Mouse (Mus musculus): ENCODE measurements around the gene Cldn7.
"Not testable (repeated sequence)": the region's sequence is repeated elsewhere in the genome, so short reads cannot be mapped to it uniquely, and the experiment has no call there.

Gene Cldn7

DNA sequence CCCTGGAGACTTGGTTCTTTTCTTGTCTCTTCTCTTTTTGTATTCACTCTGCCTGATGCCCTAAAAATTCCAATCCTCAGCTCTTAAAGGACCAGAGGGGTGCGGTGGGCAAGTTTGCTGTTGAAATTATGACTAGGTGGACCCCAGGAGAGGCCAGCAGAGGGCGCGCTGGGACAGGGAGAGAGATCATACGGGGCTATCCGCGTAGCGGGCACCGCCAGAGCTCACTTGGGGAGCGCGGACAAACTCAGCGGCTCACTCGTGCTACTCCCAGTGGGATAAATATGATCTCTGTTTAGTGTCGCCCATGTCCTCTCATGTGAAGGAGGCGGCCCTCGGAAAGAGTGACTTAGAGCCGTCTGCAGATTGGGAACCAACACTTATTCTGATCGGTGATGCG, 30.4 kb upstream of the Cldn7 start:
- peak; percentile 96 to 99 for DNase-seq

DNA sequence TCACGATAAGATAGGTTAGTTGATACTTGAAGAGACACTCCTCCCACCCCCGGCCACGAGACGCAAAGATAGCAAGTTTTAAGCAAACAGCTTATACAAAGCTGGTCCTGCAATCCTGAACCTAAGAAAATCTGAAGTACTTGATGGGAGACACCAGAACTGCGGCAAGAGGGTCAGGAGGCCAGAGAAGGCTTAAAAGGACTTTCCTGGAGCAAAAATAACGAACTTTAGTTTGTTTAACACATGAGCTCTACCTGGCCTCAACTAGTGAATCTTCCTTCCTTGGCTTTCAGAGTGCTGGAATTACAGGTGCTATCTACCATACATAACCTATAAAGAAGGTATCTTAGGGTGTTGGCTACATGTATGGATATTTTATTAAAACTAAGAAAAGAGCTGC, 29.9 kb upstream of the Cldn7 start:
- no peak for DNase-seq

DNA sequence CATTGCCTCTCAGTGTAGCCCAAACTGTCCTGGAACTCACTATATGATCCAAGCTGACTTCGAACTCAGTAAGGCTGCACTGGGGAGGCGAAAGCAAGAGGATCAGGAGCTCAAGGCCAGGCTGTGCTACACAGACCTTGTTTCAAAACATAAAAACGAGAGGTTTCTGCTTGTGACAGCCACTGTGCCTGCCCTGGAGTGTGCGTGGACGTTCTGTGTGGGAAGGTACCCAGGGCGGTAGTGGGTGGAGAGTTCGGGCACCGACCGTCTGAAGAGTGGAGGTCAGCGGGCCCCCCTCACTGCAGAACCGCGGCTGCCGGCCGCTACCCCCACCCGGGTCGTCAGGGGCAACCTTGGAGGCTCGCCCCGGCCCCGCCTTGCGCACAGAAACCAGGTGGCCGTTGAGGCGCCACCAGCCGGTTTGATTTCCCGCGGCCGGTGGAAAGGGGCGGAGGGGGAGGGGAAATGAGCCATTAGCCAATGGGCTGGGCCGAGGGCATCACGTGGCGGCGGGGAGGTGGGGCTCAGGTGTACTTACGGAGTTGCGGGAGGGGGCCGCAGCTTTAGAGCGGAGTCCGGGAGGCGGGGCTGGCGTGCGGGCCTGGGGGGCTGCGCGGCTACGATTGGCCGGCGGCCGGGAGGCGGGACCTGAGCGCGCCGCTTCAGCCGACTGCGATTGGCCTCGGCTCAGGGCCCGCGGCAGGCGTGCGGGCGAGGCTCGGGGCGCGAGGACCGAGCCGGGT, 29.3 kb upstream of the Cldn7 start, which contains the start of gene Ybx2:
Gene Ybx2 (plus strand): TSS at position 660 of the 743 bp plus-strand sequence.
- DNase-seq, result peak; percentile 98 to 99

DNA sequence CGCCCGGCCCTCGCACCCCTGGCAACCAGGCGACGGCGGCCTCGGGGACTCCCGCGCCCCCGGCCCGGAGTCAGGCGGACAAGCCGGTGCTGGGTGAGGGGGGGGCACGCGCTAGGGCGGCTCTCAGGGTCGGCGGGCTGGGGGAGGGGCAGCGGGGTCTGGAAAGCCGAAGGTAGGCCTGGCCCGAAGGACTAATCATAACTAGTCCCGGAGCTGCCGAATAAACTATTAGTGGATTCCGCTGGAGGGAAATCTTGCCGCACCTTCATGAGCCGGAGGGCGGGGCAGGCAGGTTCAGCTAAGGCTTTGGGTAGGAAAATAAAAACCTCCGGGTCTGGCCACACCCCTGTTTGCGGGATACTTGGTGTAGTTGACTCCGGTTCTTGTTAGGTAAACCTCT, 28.4 kb upstream of the Cldn7 start:
- DNase-seq, result peak; percentile 48 to 70

DNA sequence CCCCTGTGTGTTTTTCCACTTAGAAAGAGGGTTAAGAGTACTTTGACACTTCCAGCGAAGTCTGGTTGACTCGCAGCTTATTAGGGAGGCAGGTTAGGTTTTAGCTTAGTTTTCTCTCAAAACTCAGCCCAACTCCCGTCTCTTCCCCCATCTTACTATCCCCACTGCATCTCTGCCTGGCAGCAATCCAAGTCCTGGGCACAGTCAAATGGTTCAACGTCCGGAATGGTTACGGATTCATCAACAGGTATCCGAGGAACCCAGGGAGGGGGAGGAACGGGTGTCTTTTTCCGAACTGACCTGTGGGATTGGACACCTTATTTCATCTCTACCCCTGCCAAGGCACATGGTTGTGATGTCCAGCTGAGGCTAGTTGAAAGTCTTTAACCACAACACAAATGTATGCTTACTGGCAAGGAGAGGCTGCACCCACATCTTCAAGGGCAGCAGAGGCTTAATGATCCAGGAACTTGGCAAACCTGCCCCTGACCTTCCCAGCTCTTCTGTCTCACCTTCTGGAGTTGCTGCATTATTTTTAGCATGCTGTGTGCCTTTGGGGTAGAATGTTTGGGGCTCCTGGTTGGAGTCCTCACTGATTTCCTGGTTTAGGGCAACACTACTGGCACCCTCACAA, 27.7 kb upstream of the Cldn7 start:
- peak in 1 of 2 experiments; percentile 64 for DNase-seq

DNA sequence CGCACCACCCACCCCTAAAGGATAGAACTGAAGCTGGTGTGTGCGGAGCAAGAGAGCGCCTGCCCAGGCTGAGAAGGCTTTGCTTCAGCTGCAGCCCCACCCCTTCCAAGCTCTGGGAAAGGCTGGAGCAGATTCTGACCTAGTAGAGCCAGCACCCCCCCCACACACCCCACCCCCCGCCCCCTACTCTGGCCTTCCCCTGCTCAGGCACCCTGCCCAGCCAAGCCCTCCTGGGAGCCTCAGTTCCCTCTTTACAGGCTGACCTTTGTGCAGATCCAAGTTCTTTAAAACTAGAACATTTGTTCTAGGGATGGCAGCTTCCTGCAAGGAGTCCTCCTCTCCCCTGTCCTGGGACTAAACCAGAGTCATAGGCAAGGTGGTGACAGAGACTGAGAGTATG, 27.2 kb upstream of the Cldn7 start:
- DNase-seq, result no peak

DNA sequence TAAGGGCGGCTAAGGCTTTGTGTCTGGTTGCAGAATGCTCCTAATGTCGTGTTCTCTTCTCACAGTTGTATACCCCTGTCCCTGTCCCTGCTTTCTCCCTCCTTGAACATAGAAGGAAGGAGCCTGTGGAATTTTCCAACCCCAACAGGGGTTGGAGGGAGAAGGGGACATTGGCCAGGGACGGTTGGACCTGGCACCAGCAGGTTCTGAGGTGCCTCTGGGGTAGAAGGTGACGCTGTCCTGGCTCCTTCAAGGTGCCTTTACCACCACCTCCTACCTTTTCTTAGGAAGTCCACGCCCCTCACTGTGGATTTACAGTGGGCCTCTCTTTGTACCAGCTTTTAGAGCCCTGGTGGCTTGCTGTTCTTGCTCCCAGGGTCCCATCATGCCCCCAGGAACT, 26.7 kb upstream of the Cldn7 start:
- DNase-seq, result no peak

DNA sequence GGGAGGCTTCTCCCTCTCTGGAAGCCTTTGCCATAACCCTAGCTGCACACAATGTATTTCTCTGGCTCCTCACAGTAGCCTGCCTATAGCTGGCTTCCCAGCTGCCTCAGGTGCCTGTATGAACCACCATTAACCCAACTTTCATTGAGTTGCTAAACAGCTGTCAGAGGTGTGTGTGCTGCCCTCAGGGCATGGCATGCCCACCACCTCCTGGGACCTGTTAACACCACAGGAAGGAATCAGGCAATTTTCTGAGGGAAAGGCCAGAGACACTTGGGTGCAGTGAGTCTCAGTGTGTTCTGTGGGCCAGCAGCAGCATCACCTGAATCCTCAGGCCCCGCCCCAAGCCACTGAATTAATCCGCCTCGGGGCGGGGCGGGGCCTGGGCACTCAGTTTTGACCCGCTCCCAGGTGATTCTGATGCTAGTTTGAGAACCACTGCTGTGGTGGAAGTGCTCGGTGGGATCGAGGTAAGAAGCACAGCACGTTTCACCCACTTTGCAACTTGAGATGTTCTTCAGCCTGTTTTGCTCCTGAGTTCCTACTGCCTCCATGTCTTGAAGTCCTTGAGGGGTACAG, 26.1 kb upstream of the Cldn7 start:
- DNase-seq, result no peak

DNA sequence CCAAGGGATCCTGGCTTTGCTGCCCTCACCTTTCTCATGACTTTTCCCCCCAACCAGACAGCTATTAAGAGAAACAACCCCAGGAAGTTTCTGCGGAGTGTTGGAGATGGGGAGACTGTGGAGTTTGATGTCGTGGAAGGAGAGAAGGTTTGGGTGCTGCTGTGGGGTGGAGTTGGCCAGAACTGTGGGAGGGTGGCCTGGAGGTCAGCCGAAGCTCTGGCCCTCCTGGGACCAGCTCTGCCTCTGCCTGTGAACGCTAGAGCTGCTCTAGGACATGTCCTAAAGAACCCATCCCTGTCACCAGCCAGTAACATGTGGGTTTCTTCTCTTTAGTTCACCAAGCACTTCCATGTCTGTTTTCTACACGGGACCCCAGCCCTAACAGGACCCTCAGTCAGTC, 25.4 kb upstream of the Cldn7 start:
- DNase-seq, result no peak

DNA sequence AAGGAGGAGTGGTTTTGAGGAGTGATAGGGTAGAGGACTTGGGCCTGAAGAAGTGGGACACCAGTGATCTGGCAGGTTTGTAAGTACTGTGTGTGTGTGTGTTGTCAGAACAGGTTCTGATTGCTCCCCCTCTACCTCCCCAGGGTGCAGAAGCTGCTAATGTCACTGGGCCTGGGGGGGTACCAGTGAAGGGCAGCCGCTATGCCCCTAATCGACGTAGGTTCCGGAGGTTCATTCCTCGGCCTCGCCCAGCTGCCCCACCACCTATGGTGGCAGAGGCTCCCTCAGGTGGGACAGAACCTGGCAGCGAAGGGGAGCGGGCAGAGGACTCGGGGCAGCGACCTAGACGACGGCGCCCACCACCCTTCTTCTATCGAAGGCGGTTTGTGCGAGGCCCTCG, 24.8 kb upstream of the Cldn7 start:
- no peak for DNase-seq

DNA sequence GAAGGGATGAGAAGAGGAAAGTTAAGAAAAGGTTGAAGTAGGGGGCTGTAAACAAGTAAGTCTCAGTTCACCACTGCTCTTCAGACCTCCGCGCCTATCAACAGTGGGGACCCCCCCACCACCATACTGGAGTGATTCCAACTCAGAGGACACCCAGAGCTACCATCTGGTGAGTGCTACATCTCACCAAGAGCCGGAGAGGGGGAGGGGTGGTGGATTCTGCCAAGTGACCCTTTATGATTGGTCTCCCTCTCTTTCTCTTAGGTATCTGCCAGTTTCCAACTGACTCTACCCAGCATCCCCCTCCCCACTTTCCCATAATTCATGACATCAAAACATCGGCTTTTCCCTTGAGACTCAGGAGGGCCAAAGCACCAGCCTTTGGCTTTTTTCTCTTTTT, 23.6 kb upstream of the Cldn7 start:
- peak; percentile 72 to 85 for DNase-seq

DNA sequence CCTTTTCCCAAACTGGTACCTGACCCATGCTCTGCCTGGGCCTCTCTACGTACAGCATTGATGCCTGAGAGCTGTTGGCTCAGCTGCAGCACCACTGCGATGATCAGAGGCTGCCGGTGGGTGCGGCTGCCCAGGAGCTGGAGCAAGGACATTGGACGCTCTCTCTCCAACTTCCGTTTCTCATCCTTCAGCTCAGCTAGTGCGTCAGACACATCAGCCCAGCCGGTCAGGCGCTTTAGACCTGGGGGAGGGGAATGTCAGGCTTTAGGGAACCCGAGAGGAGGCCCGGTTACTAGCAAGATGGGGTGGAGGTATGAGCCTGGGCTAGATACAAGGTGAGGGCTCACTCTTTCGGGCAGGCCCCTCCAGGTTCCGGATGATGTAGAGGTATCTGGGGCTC, 19.4 kb upstream of the Cldn7 start:
- no peak for DNase-seq

DNA sequence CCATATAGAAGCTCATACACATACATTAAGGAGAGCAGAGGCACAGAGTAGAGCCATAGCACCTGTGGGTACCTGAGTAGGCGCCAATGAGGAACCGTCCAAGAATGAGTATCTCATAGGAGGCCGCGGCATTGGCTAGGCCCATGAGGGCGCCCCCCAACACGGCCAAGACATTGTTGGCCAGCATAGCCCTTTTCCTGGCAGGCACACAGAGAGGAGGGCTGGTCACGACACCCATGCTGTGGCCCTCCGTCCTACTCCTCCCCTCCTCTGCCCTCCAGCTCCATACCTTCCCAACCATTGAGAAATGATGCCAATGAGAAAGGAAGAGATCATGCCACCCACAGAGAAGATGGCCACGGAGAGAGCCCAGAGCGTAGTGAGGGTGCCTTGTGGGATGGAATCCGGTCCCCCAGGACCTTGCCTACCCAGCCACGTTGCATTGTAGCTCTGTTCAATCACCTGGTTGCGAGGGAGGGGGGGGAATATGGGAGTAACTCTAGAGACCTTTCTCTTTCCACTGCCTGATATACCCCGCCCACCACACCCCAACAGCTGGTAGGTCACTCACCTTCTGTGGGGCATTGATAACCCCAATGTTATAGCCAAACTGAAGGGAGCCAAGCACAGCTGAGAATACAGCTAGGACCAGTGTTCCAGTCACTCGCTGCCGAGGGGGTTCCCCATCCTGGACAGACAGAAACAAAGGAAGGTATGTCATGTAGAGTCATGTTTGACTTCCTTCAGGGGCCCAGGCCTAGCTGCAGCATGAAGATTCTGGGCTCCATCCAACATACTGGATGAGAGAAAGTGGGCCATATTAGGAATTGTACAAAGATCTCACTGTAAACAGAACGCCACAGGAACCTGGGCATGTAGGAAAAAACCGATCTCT, 18.3 kb upstream of the Cldn7 start:
- peak in 1 of 2 experiments; percentile 31 for DNase-seq

DNA sequence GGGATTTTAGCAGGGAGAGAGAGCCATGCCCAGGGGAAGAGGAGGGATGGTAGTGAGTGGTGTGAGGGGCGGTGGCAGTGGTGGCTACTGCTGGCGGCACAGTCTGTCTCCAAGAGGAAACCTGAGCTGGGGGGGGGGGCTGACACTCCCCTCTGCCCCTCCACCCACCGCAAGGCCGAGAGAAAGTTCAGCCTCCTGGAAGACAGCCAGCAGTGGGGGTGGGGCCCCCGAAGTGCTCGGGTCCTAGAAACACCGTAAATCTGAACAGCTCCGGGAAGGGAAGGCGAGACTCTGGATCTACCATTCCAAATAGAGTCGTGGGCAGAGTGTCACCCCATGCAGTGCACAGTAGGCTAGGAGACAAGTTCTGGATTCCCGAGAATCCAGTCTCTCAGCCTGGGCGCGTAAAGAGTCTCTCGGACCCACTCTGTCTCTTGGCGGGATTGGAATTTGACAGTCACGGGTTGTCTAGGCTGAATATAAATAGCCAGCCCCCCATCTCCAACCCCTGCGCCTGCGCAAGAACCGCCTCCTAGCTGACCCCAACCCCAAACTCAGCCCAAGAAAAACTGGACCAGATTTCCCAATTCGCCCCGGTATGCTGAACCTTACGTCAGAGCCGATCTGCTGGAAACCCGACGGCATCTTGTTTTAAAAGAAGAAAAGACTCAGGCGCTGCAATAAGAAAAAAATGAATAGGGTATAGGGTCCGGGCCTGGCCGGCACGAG, 17.1 kb upstream of the Cldn7 start:
- DNase-seq, result peak in 1 of 2 experiments; percentile 57

DNA sequence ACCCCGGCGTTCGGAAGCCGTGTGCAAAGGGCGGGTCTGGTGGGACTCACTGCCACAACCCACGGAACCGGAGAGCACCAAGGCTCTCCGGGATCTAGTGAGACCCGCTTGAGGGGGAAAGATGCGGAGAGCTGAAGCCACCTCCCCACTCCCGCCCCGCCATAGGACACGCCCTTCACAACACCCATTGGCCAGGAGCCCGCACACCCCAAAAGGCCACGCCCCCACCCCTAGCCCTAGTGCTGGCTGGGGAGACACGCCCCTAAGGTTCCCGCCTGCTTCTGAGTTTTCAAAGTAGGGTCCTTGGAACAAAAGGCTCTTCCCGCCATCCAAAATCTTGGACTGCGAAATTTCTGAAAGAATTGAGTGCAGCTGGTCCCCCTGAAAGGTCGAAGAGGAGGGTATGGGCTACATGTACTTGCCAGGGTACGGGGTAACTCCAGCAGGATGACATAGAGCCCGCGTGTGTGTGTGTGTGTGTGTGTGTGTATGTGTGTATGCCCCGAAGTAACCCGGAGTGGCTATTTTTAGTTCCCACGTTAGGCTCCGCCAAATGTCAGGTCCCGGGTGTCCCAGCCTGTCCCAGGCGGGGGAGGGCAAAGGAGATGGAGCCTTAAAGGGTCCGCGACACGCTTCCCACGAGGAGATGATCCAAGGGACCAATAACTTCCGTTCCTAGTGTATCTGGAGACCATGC, 16.4 kb upstream of the Cldn7 start, which contains the start of gene Slc2a4:
Gene Slc2a4 (minus strand): TSS at position 123 of the 697 bp plus-strand sequence.
- DNase-seq, result peak; percentile 82 to 92

DNA sequence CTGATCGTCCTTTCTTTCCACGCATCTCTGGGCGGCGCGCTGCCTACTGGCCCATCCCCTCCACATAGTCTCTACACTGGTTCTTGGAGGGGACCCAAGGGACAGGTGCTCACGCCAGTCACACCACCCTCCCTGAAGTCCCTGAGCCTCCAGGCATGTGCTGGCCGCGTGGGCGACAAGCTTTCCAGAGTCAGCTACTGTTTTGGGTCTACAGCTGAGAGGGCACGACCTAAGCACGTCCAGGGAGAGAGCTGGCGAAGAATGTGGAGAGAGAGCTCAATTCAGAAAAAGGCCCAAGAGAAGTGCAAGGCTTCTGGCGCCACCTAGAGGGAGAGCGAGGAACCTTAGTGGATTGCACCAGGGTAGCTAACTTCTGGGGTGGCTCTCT, 15.8 kb upstream of the Cldn7 start:
- DNase-seq, result peak; percentile 90 to 95

DNA sequence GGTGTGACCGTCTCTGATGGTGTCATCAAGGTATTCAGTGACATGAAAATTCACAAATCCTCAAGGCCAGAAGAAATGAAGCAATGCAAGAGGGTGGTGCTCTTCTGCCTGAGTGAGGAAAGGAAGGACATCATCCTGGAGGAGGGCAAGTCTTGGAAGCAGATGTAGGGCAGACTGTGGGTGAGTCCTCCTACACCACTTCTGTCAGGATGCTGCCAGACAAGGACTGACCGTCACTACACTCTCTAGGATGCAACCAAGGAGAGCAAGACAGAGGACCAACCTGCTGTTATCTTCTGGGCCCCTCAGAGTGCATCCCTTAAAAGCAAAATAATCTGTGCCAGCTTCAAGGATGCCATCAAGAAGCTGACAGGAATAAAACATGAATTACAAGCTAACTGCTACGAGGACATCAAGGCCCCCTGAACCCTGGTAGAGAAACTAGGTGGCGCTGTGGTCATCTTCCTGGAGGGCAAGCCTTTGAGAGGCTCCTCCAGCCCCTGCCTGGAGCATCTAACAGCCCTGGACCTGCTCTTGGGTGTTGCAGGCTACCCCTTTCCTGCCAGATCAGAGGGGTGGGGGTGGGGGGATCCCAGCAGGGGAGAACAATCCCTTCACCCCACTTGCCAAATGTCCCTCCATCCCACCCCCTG, 13.6 kb upstream of the Cldn7 start:
- peak in 1 of 2 experiments; percentile 48 for DNase-seq

DNA sequence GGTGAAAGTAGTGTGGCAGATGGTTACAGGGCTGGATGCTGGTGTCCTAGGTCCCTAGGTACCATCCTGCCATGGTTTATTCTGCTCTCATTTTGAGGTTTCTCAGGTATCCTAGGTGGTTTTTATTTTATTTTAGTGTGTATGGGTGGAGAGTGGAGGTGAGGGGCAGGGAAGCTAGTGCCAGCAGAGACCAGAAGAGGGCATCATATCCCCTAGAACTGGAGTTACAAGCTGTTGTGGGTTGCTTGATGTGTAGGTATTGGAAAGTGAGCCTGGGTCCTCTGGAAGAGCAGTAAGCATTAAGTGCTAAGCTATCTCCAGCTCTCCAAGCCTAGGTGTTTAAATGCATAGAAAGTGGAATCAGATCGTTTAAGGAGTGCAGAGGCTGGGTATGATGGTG, 12.3 kb upstream of the Cldn7 start:
- DNase-seq, result no peak

DNA sequence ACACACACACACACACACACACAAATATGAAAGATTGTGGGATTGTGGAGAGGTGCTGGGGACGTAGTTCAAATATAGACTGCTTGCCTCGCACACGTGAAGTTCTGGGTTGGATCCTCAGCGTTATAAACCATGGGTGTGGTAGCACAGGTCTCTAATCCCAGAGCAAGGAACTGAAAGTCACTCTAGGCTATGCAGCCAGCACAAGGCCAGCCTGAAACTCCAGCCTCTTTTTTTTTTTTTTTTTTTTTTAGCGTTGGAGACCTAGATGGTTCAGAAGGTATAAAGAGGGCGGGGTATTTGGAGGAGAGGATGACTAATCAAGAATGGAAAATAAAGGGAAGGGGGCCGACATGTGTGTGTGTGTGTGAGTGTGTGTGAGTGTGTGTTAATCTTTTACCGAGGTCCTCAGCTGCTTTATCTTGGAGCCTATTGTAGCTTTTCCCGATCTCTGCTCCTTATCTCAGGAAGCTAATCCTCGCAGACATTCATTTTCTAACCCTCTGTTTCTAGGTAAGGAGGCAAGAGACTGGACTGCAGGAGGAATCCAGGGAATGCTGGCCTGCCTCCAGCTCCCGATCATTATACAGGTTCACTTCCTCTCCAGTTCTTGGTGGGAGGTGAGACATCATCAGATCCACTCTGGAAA, 11.2 kb upstream of the Cldn7 start:
- DNase-seq, result no peak

DNA sequence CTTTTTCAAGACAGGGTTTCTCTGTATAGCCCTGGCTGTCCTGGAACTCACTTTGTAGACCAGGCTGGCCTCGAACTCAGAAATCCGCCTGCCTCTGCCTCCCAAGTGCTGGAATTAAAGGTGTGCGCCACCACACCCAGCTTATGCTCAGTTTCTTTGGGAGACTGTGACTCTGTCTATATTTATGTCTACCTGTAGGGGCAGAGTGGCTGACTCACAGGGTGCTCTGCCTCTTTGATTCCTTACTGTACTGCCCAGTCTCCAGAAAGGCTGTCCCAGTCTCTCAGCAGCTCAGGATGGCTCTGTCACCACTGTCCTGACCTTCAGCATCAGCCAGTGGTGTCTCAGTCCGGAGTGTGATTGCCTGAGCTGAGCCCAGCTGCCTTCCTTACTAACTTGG, 9.0 kb upstream of the Cldn7 start:
- not testable (repeated sequence) for DNase-seq

DNA sequence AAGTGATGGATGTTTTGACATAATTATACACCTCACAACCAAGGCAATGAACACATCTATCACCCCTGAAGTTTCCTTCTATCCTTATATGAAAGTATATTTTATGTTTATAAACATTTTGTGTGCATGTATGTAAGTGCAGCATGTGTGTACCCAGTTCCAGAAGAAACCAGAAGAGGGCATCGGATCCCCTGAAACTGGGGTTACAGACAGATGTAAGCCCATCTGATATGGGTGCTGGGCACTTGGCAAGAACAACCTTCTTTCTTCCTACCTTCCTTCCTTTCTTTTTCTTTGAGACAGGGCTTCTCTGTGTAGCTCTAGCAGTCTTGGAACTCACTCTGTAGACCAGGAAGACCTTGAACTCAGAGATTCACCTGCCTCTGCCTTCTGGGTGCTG, 8.4 kb upstream of the Cldn7 start:
- DNase-seq, result no peak
